Mouse (Mus musculus) ovary, postnatal 10 days (tissue): Measurements from ENCODE around the gene Foxg1.

Experiments used
- DNase-seq: peaks from one replicate; pipeline ENCODE4 v3.0.0; 2022; ENCODE audit warnings: low spot score

Gene Foxg1

DNA sequence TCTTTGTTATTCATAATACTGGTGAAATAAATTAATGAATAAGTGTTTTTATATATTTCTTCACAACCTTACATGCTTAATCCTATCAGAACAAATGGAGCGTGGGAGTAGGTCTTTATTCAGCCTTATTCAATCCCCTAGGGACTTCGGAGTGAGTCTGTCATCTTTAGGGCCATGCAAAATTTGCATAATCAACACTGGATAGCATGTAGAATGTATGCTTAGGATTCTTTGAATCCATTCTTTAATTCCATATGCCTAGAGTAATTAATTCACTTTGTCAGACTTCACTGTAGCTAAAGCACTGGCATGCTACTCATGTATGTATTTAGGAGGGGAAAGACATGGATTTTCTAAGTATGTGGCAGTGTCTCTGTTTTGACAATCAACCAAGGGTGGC lies 27.4 kb downstream of the Foxg1 start:
- DNase-seq, result no peak

DNA sequence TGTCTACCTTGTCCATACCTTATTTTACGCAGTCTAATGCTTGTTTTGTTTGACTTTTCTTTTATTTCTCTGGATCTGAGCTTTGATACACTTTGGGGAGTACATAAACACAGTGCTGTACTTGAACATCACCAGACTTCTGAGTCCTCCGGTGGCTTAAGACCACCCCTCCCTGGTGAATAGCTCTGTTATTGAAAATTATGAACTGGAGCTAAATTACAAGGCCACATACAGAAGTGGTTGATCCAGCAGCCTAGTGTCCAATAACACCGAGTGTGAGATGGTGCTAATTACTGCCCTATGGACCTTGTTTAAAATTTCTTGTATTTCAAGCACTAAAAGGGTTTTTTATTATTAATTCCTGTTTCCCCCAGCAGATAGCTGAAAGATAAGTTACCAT lies 35.5 kb downstream of the Foxg1 start:
- no peak for DNase-seq
